Mouse (Mus musculus): Measurements from ENCODE around the gene Olfr213. TPM values are rescaled to one million over a fixed set of nuclear protein-coding genes. Genes with fewer than 3 reads are reported as not detected.
"Not testable (repeated sequence)": the region's sequence is repeated elsewhere in the genome, so short reads cannot be mapped to it uniquely, and the experiment has no call there.

Olfr213 gene
- total RNA-seq (2021): not detected
- long read RNA-seq, experiment 1: 0 reads
- long read RNA-seq, experiment 2: 0 reads

GRCm38 (mm10) chr6:116538156-116538555 lies at the start of gene Olfr213:
TSS of gene Olfr213 (plus strand) at chr6:116538456.
- no peak for DNase-seq
- intact Hi-C loops (cut with DNase I; ENCODE audit: low total_unique reads): no loop called here

- DNase-seq: no peak
- intact Hi-C loops (cut with DNase I; ENCODE audit: low total_unique reads): no loop called here
Observed at GRCm38 (mm10) chr6:116488791-116489190, 49.5 kb upstream of the Olfr213 start, which contains the start of gene Olfr211. TSS of gene Olfr211 (plus strand) at chr6:116489091.

- intact Hi-C loops (cut with DNase I; ENCODE audit: low total_unique reads): no loop called here
- DNase-seq: no peak
Observed at GRCm38 (mm10) chr6:116493742-116494141, 44.5 kb upstream of the Olfr213 start.

GRCm38 (mm10) chr6:116495960-116496359 lies 42.3 kb upstream of the Olfr213 start:
- DNase-seq: no peak
- intact Hi-C loops (cut with DNase I; ENCODE audit: low total_unique reads): no loop called here

GRCm38 (mm10) chr6:116506302-116507003 lies 31.8 kb upstream of the Olfr213 start, which contains the start of gene Olfr212:
TSS of gene Olfr212 (plus strand) at chr6:116506516.
- intact Hi-C loops (cut with DNase I; ENCODE audit: low total_unique reads); DNase-seq: not testable (repeated sequence)

GRCm38 (mm10) chr6:116514832-116515231 lies 23.4 kb upstream of the Olfr213 start:
- no peak for DNase-seq
- intact Hi-C loops (cut with DNase I; ENCODE audit: low total_unique reads): no loop called here

GRCm38 (mm10) chr6:116542500-116542899 lies 4.2 kb downstream of the Olfr213 start:
- DNase-seq: no peak
- intact Hi-C loops (cut with DNase I; ENCODE audit: low total_unique reads): no loop called here

GRCm38 (mm10) chr6:116550841-116551240 lies 12.6 kb downstream of the Olfr213 start, which contains the start of gene Gm5580:
TSS of gene Gm5580 (plus strand) at chr6:116551141.
- DNase-seq; intact Hi-C loops (cut with DNase I; ENCODE audit: low total_unique reads): not testable (repeated sequence)

- DNase-seq: no peak
- intact Hi-C loops (cut with DNase I; ENCODE audit: low total_unique reads): no loop called here
Observed at GRCm38 (mm10) chr6:116553935-116554334, 15.7 kb downstream of the Olfr213 start, which contains the start of gene Olfr214. TSS of gene Olfr214 (plus strand) at chr6:116554235.

GRCm38 (mm10) chr6:116554952-116555351 lies 16.7 kb downstream of the Olfr213 start:
- DNase-seq: no peak
- intact Hi-C loops (cut with DNase I; ENCODE audit: low total_unique reads): no loop called here

- DNase-seq: no peak
- intact Hi-C loops (cut with DNase I; ENCODE audit: low total_unique reads): no loop called here
Observed at GRCm38 (mm10) chr6:116569834-116570233, 31.6 kb downstream of the Olfr213 start.

GRCm38 (mm10) chr6:116584095-116584494 lies 45.8 kb downstream of the Olfr213 start, which contains the start of gene Olfr215:
TSS of gene Olfr215 (minus strand) at chr6:116584195.
- intact Hi-C loops (cut with DNase I; ENCODE audit: low total_unique reads): no loop called here
- DNase-seq: no peak

Other genes with a start within 250 kb of the Olfr213 start
- gene March8, start 200.4 kb upstream of the Olfr213 start, total RNA-seq (2021): 10 to 100 TPM; 20.8 to 28.3 TPM
- 1 to 10 TPM; 1.3 to 2.4 TPM for gene Alox5, start 77.3 kb upstream of the Olfr213 start, total RNA-seq (2021)
- gene Olfr211, start 49.4 kb upstream of the Olfr213 start, total RNA-seq (2021): not detected
- not detected for gene Olfr212, start 31.9 kb upstream of the Olfr213 start, total RNA-seq (2021)
- gene Gm5580, start 12.7 kb downstream of the Olfr213 start, total RNA-seq (2021): 1 to 10 TPM; 1.5 to 1.8 TPM
- not detected for gene Olfr214, start 15.8 kb downstream of the Olfr213 start, total RNA-seq (2021)
- not detected for gene Olfr215, start 45.7 kb downstream of the Olfr213 start, total RNA-seq (2021)
- 10 to 100 TPM; 12.6 to 14.8 TPM for gene Zfp422, start 90.5 kb downstream of the Olfr213 start, total RNA-seq (2021)
- gene Depp1, start 112.2 kb downstream of the Olfr213 start, total RNA-seq (2021): 10 to 100 TPM in 1 of 2 experiments, 1 to 10 TPM in 1; 7.4 to 43.8 TPM
- gene Rassf4, start 135.5 kb downstream of the Olfr213 start, total RNA-seq (2021): 1 to 10 TPM; 5.1 to 5.2 TPM
- gene Tmem72, start 178.5 kb downstream of the Olfr213 start, total RNA-seq (2021): under 1 TPM in 1 of 2 experiments, not detected in 1; 0.02 TPM

All from gastrocnemius, postnatal 14 days (tissue).